Mouse (Mus musculus) layer of hippocampus, adult 11-12 months (tissue): ENCODE data around the gene B4galt3.
A peak's percentile ranks its signal among the peaks of the same experiment; 100 is the strongest.
"Not testable (repeated sequence)": the region's sequence is repeated elsewhere in the genome, so short reads cannot be mapped to it uniquely, and the experiment has no call there.

Experiments used
- DNase-seq: peaks from one replicate; pipeline ENCODE4 v3.0.0; 2022; ENCODE audit warnings: low spot score

The B4galt3 gene

DNA sequence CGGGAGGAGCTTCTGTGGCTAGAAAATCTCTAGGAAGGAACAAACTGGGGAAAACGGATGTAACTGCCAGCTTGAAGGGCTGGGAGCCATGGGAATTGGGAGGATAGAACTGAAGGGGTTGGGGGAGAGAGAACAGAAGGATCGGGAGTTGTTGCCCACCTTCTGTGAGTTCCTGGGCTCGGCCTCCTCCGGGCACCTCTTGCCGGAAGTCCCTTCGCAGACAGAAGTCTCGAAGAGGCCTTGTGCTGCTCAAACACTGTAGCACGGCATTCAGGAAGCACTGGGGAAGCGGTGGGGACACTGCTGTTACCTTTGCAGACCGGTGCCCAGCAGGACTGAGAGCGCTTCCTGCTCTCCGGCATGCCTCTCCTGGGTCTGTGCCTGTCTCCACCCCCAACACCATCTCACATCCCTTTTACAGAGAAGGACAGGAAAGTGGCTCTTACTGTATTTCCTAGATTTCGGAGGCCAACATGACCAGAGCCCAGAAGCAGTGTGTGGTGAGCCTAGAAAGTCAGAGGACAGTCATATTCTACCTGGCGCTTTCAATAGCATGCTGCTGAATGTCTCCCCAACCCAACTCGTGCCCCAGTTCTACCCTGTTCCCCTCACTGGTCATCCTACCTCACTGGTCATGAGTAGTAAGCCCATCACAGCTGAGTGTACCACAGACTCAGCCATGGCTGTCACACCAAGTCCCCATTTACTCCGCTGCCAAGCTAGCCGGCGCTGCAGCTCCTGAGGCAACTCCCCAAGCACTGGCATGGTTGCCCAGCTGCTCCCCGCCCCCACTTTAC, 15.2 kb downstream of the B4galt3 start:
- peak; percentile 13 for DNase-seq

DNA sequence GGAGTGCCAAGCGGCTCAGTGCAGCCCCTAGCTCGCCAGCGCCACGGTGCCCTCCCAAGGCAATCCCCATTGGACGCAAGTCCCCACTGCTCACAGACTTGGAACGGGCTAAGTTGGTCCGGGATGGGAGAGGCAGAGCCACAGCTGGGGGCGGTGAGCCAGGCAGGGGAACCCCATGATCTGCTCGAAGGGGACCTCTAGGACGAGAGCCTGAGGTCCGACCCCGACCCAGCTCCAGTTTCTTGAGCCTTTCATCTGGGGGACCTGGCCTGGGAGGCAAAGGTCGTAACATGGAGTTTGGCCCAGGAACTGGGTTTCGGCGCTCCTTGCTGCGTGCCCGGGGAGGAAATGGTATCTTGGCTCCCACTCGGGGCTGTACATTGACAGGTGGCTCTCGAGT, 16.4 kb downstream of the B4galt3 start:
- DNase-seq: peak; percentile 16

DNA sequence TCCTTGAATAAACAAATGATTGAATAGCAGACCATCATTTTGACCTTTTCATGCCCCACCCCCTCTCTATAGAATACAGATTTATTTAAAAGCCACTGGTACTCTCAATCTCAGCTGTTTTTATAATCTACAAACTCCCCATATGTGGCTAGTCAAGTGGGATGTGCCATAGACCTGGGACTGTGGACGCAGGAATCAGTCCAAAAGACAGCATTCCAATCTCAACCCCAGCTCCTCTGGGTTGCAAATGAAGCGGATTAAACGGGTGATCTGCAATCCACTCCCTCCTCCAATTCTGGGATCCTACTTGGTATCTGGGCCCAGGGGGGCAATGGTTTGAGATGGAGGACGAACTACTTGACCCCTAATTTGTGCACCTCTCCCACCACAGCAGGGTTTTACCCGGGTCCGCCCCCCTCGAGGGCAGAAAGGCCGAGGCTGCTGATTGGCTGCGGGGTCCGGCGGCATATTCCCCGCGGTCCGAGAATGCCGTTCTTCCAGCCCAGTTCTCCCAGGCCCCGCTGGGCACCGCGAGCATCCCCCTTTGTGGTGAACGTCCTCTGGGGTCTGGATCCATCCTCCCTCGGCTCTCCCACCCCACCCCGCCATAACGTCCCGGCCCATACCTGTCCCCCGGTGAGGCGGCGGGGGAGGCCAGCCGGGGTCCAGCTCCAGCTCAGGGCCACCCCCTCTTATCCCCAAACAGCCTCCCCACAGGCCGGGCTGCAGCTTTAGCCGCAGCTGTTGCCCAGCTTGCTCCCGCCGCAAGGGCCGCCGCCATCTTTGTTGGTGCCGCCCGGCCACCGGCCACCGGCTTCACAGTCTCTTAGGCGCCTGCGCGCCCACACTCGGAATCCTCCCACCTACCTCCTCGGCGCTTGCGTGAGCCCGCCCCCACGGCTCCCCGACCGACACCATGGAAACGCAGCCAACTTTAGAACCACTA, 17.3 kb downstream of the B4galt3 start, which contains the start of gene Usp21:
Gene Usp21 (minus strand): TSS at position 856 of the 946 bp plus-strand sequence.
- DNase-seq: peak; percentile 95

DNA sequence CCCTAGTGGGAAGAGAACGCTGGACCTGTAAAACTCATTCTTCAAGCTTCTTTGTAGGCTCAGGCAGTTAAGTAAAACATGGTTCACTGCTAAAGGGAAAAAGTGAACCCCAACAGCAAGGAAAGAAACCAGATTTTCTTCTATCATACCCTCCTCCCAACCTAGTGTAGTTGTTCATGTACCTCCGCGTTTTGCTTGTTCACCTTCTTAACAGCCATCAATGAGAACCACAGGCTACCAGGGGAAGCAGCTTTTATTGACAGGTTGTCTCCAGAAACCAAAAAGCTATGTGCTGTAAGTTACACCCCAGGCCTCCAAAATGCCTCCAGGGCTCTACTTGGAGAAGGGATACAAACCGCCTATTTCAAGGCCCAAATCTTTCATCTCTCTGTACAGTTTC, 18.2 kb downstream of the B4galt3 start:
- DNase-seq: no peak

DNA sequence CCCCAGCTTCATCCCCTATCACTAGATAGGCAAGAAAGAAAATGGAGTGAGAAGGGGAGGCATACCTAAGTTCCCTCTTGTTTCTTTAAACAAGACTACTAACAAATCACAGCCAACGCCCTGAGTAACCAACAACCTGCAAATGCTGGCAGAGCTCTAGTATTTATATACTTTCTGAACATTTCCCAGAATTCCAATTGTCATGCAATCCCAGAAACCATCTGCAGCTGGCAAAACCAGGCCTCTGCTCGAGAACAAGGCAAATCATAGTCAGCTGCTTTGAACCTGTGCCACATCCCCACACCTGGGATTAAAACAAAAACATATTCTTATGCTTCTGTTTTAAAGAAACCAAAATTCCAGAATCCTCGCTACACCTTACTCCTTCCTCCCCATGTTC, 23.2 kb downstream of the B4galt3 start:
- peak; percentile 19 for DNase-seq

DNA sequence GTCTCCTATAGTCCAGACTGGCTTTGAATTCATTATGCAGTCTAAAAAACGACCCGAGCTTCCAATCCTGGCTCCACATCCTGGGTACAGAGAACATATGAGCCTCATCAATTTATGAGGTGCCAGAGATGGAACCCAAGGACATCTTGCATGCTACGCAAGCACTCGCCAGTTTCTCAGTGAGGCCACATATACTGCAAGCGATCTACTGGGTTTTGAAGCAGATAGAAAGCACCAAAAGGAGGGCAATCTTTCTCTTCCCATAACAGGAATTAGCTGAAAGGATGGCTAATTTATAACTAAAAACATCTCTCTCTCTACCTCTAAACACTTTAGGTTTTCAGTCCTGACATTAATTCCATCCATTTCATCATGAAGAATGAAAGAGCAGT, 23.8 kb downstream of the B4galt3 start:
- no peak for DNase-seq

DNA sequence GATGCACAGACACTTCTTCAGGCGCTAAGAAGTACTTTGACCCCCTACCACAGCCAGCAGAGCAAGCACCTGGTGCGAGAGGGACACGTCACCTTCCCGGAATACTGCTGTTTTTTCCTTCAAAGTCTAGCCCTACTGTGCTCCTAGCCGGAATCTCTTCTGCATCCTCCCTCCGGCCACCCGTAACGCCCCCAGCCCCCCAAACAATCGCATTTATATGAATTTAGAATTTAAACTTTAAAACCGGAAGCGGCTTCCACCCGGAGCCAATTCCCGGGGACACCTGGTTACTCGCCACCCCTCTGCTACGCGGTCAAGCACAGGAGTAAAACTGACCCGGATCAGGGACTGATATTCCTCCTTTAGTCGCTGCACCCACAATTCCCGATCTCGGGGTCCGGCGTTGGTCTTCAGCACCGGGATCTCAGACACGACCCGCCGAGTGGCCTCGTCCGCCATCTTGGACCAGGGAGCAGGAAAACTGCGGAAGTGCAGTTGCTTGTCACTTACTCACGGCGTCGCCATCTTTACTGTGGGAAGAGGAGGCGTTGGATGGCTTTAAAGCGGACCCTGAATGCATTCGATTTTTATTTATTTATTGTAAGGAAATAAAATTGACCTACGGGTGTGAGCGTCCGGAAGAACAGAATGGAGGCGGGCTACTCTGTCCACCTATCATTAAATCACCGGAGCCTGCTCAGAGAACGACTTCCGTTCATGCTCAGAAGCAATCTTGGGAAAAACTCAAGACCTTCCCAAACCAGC, 24.4 kb downstream of the B4galt3 start, which contains the start of gene Ufc1:
Gene Ufc1 (minus strand): TSS at position 727 of the 765 bp plus-strand sequence.
- DNase-seq: peak; percentile 87

DNA sequence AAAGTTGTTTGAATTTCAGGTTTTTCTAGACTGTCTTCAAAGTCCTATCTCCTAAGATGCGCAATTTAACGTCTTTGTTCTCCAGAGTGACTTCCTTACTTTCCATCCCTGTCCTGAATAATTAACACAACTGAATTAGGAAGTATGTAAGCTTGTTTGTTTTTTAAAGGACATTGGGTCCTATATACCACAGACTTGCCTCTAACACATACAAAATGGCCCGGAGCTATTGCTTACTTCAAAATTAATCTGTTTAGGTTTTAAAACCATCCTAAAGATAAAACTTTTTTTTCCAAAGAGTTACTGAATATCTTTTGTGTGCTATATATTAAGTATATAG, 24.9 kb downstream of the B4galt3 start:
- no peak for DNase-seq

DNA sequence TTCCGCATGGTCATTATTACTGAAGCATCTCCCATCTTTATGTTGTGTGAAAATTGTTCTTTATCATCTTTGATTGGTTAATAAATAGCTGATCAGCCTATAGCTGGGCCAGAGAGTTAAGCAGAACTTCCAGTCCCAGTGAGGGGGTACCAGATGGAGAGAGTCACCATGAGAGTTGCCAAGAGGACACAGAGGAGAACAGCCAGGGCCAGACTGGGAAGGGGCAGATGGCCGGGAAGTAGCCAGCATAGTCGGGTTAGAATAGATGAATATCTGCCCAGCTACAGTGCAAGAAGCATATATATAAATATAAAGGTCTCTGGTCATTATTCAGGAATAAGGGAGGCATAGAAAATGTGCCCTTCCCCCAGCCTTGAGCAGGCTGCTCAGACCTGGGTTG, 28.1 kb downstream of the B4galt3 start:
- no peak for DNase-seq

DNA sequence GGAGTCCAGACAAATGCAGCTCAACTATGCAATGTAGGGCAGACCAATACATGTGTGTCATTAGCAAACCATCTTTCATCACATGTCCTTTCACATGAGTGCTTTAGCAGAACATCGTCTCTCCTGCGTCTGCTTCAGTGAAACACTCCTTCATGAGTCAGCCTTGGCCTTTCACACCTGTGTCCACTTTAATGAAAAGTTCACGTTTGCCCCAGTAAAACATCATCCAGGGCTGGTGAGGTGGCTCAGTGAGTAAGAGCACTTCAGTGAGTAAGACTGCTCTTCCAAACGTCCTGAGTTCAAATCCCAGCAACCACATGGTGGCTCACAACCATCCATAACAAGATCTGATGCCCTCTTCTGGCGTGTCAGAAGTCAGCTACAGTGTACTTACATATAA, 36.0 kb downstream of the B4galt3 start:
- not testable (repeated sequence) for DNase-seq

DNA sequence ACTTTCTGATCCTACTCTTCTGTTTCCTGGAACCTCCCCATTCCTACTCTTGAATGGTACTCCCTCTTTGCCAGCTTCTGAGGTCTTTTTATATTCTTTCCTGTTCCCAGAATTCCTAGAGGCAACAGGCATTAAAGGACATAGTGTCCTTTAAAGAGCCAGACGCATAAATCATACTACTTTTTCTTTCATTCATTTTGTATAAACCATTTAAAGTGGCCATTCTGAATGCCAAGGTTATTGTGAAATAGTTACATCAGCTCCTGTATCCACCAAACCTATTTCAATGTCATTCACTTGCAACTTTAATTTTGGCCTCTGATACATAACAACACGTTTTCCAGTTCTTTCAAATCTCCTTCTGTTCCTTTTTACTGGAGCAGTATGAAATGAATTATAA, 39.2 kb downstream of the B4galt3 start:
- DNase-seq: no peak

DNA sequence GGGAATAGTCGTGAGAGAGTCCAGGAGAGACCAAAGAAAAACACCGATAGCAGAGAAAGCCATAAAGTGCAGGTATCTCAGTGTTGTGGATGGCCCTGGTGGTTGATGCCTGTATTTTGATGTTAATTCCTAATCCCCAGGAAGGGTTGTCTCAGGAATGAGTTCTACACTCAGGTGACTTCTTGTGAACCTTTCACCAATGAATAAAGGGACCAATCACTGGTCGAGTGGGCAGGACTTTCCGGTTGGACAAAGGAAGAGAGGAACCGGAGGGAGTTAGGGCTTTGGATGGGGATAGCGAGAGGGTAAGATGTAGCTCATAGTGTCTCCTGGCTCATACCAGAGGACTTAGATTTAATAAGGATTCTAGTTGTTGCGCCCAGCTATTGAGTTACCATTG, 49.6 kb downstream of the B4galt3 start:
- no peak for DNase-seq

DNA sequence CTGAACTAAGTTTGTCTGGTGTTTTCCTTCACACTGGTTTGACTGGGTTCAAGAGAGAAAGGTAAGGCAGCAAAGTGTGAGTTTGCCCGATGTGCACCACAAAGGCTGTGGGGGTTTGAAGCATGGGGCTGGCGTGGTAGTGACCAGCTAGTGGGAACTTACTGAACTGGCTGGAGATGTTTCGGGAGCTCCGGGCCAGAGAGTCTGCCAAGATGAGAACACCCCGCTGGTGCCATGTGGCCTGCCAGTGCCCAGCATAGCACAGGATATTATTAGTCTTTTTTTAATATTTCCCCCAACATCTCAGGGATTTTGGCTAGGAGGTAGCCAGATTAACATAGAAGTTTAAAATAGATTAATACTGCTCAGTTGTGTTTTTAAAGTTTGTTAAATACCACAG, 50.0 kb downstream of the B4galt3 start:
- DNase-seq: no peak

DNA sequence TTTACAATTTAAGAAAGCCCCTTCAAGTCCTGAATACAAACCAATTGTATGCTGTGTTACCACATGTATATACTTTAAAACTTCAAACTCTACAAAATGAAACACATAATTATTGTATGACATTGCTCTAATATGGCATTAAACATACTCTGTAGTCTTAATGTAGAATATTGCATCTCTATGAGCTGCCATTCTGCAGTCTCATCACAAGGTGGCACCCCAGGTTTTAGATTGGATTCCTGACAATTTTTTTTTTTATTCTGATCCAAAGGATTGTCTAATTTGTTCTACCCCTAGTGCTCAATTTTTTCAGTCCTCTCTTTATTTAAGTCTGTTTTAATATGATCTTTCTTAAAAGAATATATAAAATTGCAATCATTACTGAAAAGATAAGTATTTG, 51.3 kb downstream of the B4galt3 start:
- DNase-seq: no peak

DNA sequence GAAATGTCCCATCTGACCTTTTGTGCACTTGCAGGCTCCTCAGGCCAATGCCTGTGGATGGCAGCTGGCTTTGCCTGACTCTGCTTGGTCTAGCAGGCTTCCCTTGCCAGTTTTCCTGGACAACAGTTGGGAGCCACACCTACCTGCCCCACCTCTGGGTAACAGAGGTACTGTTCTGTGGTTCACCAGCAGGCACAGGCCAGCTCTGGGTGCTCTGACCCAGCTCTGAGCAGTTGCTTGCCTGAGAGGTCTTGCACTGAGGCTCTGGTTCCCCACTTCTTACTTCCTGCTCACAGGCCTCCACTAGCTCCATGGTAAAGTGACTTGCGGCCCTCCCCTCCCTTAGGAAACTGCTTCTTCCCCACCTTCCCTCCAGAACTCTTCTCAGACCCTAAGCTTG, 51.9 kb downstream of the B4galt3 start:
- DNase-seq: no peak

DNA sequence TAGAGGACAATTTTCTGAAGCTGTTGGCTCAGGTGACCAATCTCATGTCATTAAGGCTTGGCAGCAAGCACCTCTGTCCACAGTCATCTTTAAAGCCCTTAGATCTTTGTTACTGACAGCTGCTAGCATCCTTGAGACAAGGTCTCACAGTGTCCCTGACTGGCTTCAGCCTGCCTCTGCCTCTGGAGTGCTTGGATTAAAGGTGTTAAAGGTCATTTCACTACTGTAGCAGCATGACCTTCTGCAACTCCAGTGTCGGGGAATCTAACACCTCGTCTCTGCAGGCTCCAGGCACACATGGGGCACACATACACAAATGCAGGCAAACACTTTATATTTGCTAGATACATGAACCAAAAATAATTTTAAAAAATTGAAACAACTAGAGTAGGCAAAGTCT, 55.4 kb downstream of the B4galt3 start:
- DNase-seq: no peak
